Mouse (Mus musculus) embryo, embryonic 10.5 days (tissue): ENCODE data around the gene Lipi.
A peak's percentile ranks its signal among the peaks of the same experiment; 100 is the strongest.

Experiments used
- DNase-seq: peaks from one replicate; pipeline ENCODE4 v3.0.0-alpha.2; 2015; ENCODE audit warnings: low spot score

The Lipi gene

GRCm38 (mm10) chr16:75585961-75586360 lies at the start of gene Lipi:
Gene Lipi, minus strand, starts transcription at chr16:75586061.
- no peak for DNase-seq

- peak; percentile 8 for DNase-seq
Measured at GRCm38 (mm10) chr16:75627862-75628261, 42.0 kb upstream of the Lipi start.

GRCm38 (mm10) chr16:75617651-75618349 lies 31.9 kb upstream of the Lipi start:
- DNase-seq = peak; percentile 81

- DNase-seq = no peak
Measured at GRCm38 (mm10) chr16:75612561-75612960, 26.7 kb upstream of the Lipi start.

GRCm38 (mm10) chr16:75606415-75606814 lies 20.6 kb upstream of the Lipi start:
- no peak for DNase-seq

GRCm38 (mm10) chr16:75593501-75594183 lies 7.8 kb upstream of the Lipi start:
- DNase-seq = peak; percentile 36

GRCm38 (mm10) chr16:75592671-75593500 lies 7.0 kb upstream of the Lipi start, which contains the start of gene Rbm11:
Gene Rbm11, plus strand, starts transcription at chr16:75592844.
- peak; percentile 86 for DNase-seq

GRCm38 (mm10) chr16:75586466-75586865 lies 605 bp upstream of the Lipi start:
- DNase-seq = no peak

- DNase-seq = no peak
Measured at GRCm38 (mm10) chr16:75582279-75582678, 3.6 kb downstream of the Lipi start.

GRCm38 (mm10) chr16:75562910-75563309 lies 23.0 kb downstream of the Lipi start:
- DNase-seq = no peak

GRCm38 (mm10) chr16:75545310-75545709 lies 40.6 kb downstream of the Lipi start:
- DNase-seq = no peak

GRCm38 (mm10) chr16:75537784-75538565 lies 47.9 kb downstream of the Lipi start:
- no peak for DNase-seq

GRCm38 (mm10) chr16:75531705-75532104 lies 54.2 kb downstream of the Lipi start:
- peak; percentile 40 for DNase-seq

- no peak for DNase-seq
Measured at GRCm38 (mm10) chr16:75496568-75496967, 89.3 kb downstream of the Lipi start.
